Comparison of ENCODE assay signal across 12 mouse cellular contexts in genomic region chr1:193305386-193305785, GRCm38 (mm10). TPM values are rescaled to one million over a fixed set of nuclear protein-coding genes. Genes with fewer than 3 reads are reported as not detected.
DNase-seq lines count a peak whose midpoint lies in the region; ATAC-seq lines count a peak whose summit lies in the region.
"Had no signal": no experiment of that assay in that cellular context is flagged by ENCODE, and none has a peak within 500 bp of the region (broad histone marks: within the 10 kb centered on the region; RNA-seq: fewer than 3 reads in every experiment).

No protein-coding gene starts in this region.

- no peak overlapping the region for H3K9ac ChIP-seq in forebrain, embryonic 13.5 days
- H3K9ac ChIP-seq: heart, embryonic 12.5 days had no signal

- H3K4me1 ChIP-seq in forebrain, embryonic 13.5 days, result peaks cover 5% of the 10 kb centered on the region; the same call in 1 of the 2 replicates
- peaks cover 9% of the 10 kb centered on the region for H3K4me1 ChIP-seq in midbrain, embryonic 10.5 days

- ATAC-seq in forebrain, embryonic 13.5 days, result peak; percentile 92
- ATAC-seq in monocyte, adult 5-6 weeks (replicated peaks; ENCODE audit: insufficient number of reproducible peaks, low FRiP score, low TSS enrichment, poor library complexity, severe bottlenecking), result no peak

- peak overlapping the region; percentile 68 for H3K27ac ChIP-seq in forebrain, embryonic 13.5 days
- no peak overlapping the region for H3K27ac ChIP-seq in midbrain, embryonic 10.5 days (replicated peaks)

- no peaks in the 10 kb centered on the region for H3K36me3 ChIP-seq in forebrain, embryonic 13.5 days (ENCODE audit: poor library complexity, severe bottlenecking)
- no peaks in the 10 kb centered on the region for H3K36me3 ChIP-seq in midbrain, embryonic 10.5 days
- H3K36me3 ChIP-seq: heart, embryonic 12.5 days had no signal

- no peaks in the 10 kb centered on the region for H3K9me3 ChIP-seq in forebrain, embryonic 13.5 days (replicated peaks)
- no peaks in the 10 kb centered on the region for H3K9me3 ChIP-seq in midbrain, embryonic 10.5 days (replicated peaks)
- H3K9me3 ChIP-seq: heart, embryonic 12.5 days had no signal

- DNase-seq in brain, embryonic 18.5 days (ENCODE audit: low read depth, low spot score), result peak; percentile 74
- peak; percentile 73 to 82 for DNase-seq in cerebellum, adult 18-20 months
- peak; percentile 32 for DNase-seq in midbrain, embryonic 10.5 days (ENCODE audit: low spot score)
- no peak for DNase-seq in frontal cortex, postnatal 14 days (ENCODE audit: low spot score in 2 of 2)
- DNase-seq in thymus, postnatal 14 days, result no peak
- DNase-seq in urinary bladder, postnatal 14 days (ENCODE audit: low spot score), result no peak
- DNase-seq: lung, postnatal 36 days; thymus, postnatal 36 days had no signal

- no peaks in the 10 kb centered on the region for H3K27me3 ChIP-seq in forebrain, embryonic 13.5 days
- H3K27me3 ChIP-seq in midbrain, embryonic 10.5 days (ENCODE audit: low read depth, poor library complexity, severe bottlenecking), result peaks cover 13% of the 10 kb centered on the region; the same call in 1 of the 2 replicates
- H3K27me3 ChIP-seq: heart, embryonic 12.5 days had no signal

- H3K4me3 ChIP-seq in forebrain, embryonic 13.5 days, result no peak overlapping the region
- H3K4me3 ChIP-seq in midbrain, embryonic 10.5 days, result no peak overlapping the region
- H3K4me3 ChIP-seq: heart, embryonic 12.5 days had no signal

- 22% methylated on average over 7 of the region's 7 CpGs for WGBS in forebrain, embryonic 13.5 days
- 46% methylated on average over 7 of the region's 7 CpGs for WGBS in midbrain, embryonic 10.5 days

- H3K4me2 ChIP-seq in forebrain, embryonic 13.5 days, result no peak overlapping the region
- H3K4me2 ChIP-seq: heart, embryonic 12.5 days; liver, embryonic 11.5 days had no signal

RNA-seq across cellular contexts. Expression of gene G0s2, which starts 32.4 kb away (rescaled TPM):
- 4.4 and 6.1 TPM in 2 replicates for polyA plus RNA-seq in forebrain, embryonic 13.5 days (2015; fragmentation: Nextera tagmentation; extraction: Ambion mirVana)
- polyA plus RNA-seq in midbrain, embryonic 10.5 days (2016; fragmentation: Nextera tagmentation; extraction: Ambion mirVana), result 9.0 and 10.3 TPM in 2 replicates
- 41.0 to 151 TPM (median 72.9 TPM) in 3 replicates for total RNA-seq in monocyte, adult 5-6 weeks (2017)

RNA-seq across cellular contexts. Expression of gene Hsd11b1, which starts 41.5 kb away (rescaled TPM):
- polyA plus RNA-seq in forebrain, embryonic 13.5 days (2015; fragmentation: Nextera tagmentation; extraction: Ambion mirVana), result 0.17 TPM in 1 of 2 replicates, not detected in the other
- 0.09 TPM in 1 of 2 replicates, not detected in the other for polyA plus RNA-seq in midbrain, embryonic 10.5 days (2016; fragmentation: Nextera tagmentation; extraction: Ambion mirVana)
- 101 to 156 TPM (median 112 TPM) in 3 replicates for total RNA-seq in monocyte, adult 5-6 weeks (2017)

Comparison
In these comparisons a context has a peak if more than half of its experiments do, and no peak if none do; other contexts are left out.
1. DNase-seq: peak in brain, embryonic 18.5 days (single experiment), cerebellum, adult 18-20 months (2 of 2) and midbrain, embryonic 10.5 days (single experiment); none in frontal cortex, postnatal 14 days (0 of 2), thymus, postnatal 14 days (single experiment) and urinary bladder, postnatal 14 days (single experiment).